Mouse (Mus musculus) hindbrain, embryonic 14.5 days (tissue): ENCODE data around the gene Cx3cl1. TPM values are rescaled to one million over a fixed set of nuclear protein-coding genes. Genes with fewer than 3 reads are reported as not detected.
A peak's percentile ranks its signal among the peaks of the same experiment; 100 is the strongest.

Experiments
- ATAC-seq: fragments of 200-750 bp; cut with Nextera tagmentation; 2 replicates; pipeline ENCODE4 v1.8.0; 2017; ENCODE audit warnings: moderate number of reproducible peaks, mild to moderate bottlenecking, moderate TSS enrichment, moderate library complexity; ENCODE audit not compliant: low FRiP score
- DNase-seq: peaks from one replicate; pipeline ENCODE4 v3.0.0-alpha.2; 2015; ENCODE audit warnings: low spot score
- H3K27ac ChIP-seq: fragments of 300-500 bp; sonication (generic); 2 replicates; pipeline ENCODE4 v1.5.1; 2014; ENCODE audit warnings: mild to moderate bottlenecking, moderate library complexity
- H3K27me3 ChIP-seq: fragments of 300-500 bp; sonication (generic); 2 replicates; pipeline ENCODE4 v1.6.1; 2014; ENCODE audit warnings: mild to moderate bottlenecking, low read length, mixed read lengths; ENCODE audit not compliant: control insufficient read depth, insufficient read depth
- H3K36me3 ChIP-seq: fragments of 300-500 bp; sonication (generic); replicated peaks from 2 replicates; pipeline ENCODE4 v1.6.1; 2014; ENCODE audit not compliant: control insufficient read depth, insufficient read depth
- H3K4me1 ChIP-seq: fragments of 300-500 bp; sonication (generic); replicated peaks from 2 replicates; pipeline ENCODE4 v1.6.1; 2014; ENCODE audit warnings: antibody characterized with exemption, low read length, mixed read lengths; ENCODE audit not compliant: control insufficient read depth, insufficient read depth
- H3K4me2 ChIP-seq: fragments of 300-500 bp; sonication (generic); replicated peaks from 2 replicates; pipeline ENCODE4 v1.6.1; 2014; ENCODE audit warnings: mild to moderate bottlenecking, moderate library complexity
- H3K4me3 ChIP-seq: fragments of 300-500 bp; sonication (generic); replicated peaks from 2 replicates; pipeline ENCODE4 v1.5.1; 2014; ENCODE audit warnings: mild to moderate bottlenecking, low read length
- H3K9ac ChIP-seq: fragments of 300-500 bp; sonication (generic); 2 replicates; pipeline ENCODE4 v1.6.1; 2014
- H3K9me3 ChIP-seq: fragments of 300-500 bp; sonication (generic); 2 replicates; pipeline ENCODE4 v1.6.1; 2016; ENCODE audit warnings: low read length; ENCODE audit not compliant: control insufficient read depth
- WGBS: fragments of 180-500 bp; shearing (Covaris S2); extraction: QIAGEN DNeasy Blood & Tissue Kit; methylation state at CpG from one replicate; pipeline ENCODE4 v1.1.7; 2014; 5-methylcytosine and 5-hydroxymethylcytosine counted together
- polyA plus RNA-seq: library from polyadenylated mRNA; unstranded; fragments of >200 nt; fragmentation: Nextera tagmentation; extraction: Ambion mirVana; gene quantifications from 2 replicates; pipeline ENCODE4 v1.2.1, GENCODE M21; 2014

The Cx3cl1 gene
- polyA plus RNA-seq = 32.6 and 42.0 TPM in 2 replicates

GRCm38 (mm10) chr8:94771941-94772670, at the start of gene Cx3cl1:
TSS of gene Cx3cl1 (plus strand) at chr8:94772009.
- no peaks in the 10 kb centered on the region for H3K27me3 ChIP-seq
- H3K36me3 ChIP-seq = no peaks in the 10 kb centered on the region
- H3K27ac ChIP-seq = peak within 1 kb of the TSS; percentile 29; the same call in 1 of the 2 replicates
- peak within 1 kb of the TSS; percentile 69 for H3K9ac ChIP-seq
- peak within 1 kb of the TSS; percentile 85 for H3K4me2 ChIP-seq
- H3K4me3 ChIP-seq = peak within 1 kb of the TSS; percentile 45
- ATAC-seq (peak; percentile 87), DNase-seq (peak; percentile 76)
- H3K9me3 ChIP-seq = no peaks in the 10 kb centered on the region
- H3K4me1 ChIP-seq = peaks cover 29% of the 10 kb centered on the region
- under 1% methylated on average over 38 of the region's 38 CpGs for WGBS

- no peak for ATAC-seq
These were observed 45.8 kb upstream of the Cx3cl1 start for GRCm38 (mm10) chr8:94725998-94726397.

GRCm38 (mm10) chr8:94729301-94729700, 42.5 kb upstream of the Cx3cl1 start:
- no peak overlapping the region for H3K9ac ChIP-seq
- no peak overlapping the region for H3K27ac ChIP-seq
- H3K36me3 ChIP-seq = no peaks in the 10 kb centered on the region
- H3K4me1 ChIP-seq = no peaks in the 10 kb centered on the region
- no peak overlapping the region for H3K4me2 ChIP-seq
- H3K4me3 ChIP-seq = no peak overlapping the region
- no peaks in the 10 kb centered on the region for H3K9me3 ChIP-seq
- 81% methylated on average over 4 of the region's 4 CpGs for WGBS
- DNase-seq (no peak), ATAC-seq (no peak)
- H3K27me3 ChIP-seq = no peaks in the 10 kb centered on the region

More at GRCm38 (mm10) chr8:94725998-94726397, 45.8 kb upstream of the Cx3cl1 start:
- H3K4me1 ChIP-seq = no peaks in the 10 kb centered on the region
- H3K27me3 ChIP-seq = no peaks in the 10 kb centered on the region
- H3K4me2 ChIP-seq = no peak overlapping the region
- no peaks in the 10 kb centered on the region for H3K9me3 ChIP-seq
- no peak overlapping the region for H3K9ac ChIP-seq
- H3K4me3 ChIP-seq = no peak overlapping the region
- no peak for DNase-seq
- 86% methylated on average over 5 of the region's 5 CpGs for WGBS
- H3K36me3 ChIP-seq = no peaks in the 10 kb centered on the region
- no peak overlapping the region for H3K27ac ChIP-seq

GRCm38 (mm10) chr8:94733821-94734465, 37.9 kb upstream of the Cx3cl1 start:
- Histone ChIP-seq H3K36me3 (no peaks in the 10 kb centered on the region), H3K4me3 (no peak overlapping the region), H3K27ac (no peak overlapping the region), H3K9ac (no peak overlapping the region), H3K4me1 (no peaks in the 10 kb centered on the region), H3K9me3 (no peaks in the 10 kb centered on the region), H3K4me2 (no peak overlapping the region), H3K27me3 (no peaks in the 10 kb centered on the region)
- WGBS = 69% methylated on average over 5 of the region's 5 CpGs
- ATAC-seq (no peak), DNase-seq (no peak)

- Histone ChIP-seq H3K27me3 (no peaks in the 10 kb centered on the region), H3K27ac (no peak overlapping the region), H3K9ac (no peak overlapping the region), H3K4me3 (no peak overlapping the region), H3K9me3 (no peaks in the 10 kb centered on the region), H3K4me1 (no peaks in the 10 kb centered on the region), H3K4me2 (no peak overlapping the region), H3K36me3 (no peaks in the 10 kb centered on the region)
- 74% methylated on average over 7 of the region's 7 CpGs for WGBS
- DNase-seq (no peak), ATAC-seq (no peak)
These were observed 37.0 kb upstream of the Cx3cl1 start for GRCm38 (mm10) chr8:94734735-94735350.

- H3K27me3 ChIP-seq = no peaks in the 10 kb centered on the region
- H3K27ac ChIP-seq = no peak overlapping the region
- 88% methylated on average over 5 of the region's 5 CpGs for WGBS
- no peak for ATAC-seq
- no peaks in the 10 kb centered on the region for H3K4me1 ChIP-seq
- DNase-seq = no peak
- no peaks in the 10 kb centered on the region for H3K9me3 ChIP-seq
- no peak overlapping the region for H3K4me3 ChIP-seq
- H3K9ac ChIP-seq = no peak overlapping the region
- H3K36me3 ChIP-seq = no peaks in the 10 kb centered on the region
- no peak overlapping the region for H3K4me2 ChIP-seq
These were observed 36.2 kb upstream of the Cx3cl1 start for GRCm38 (mm10) chr8:94735426-94736094.

GRCm38 (mm10) chr8:94739829-94740228, 32.0 kb upstream of the Cx3cl1 start:
- Histone ChIP-seq H3K27ac (no peak overlapping the region), H3K4me3 (no peak overlapping the region), H3K9me3 (no peaks in the 10 kb centered on the region), H3K36me3 (no peaks in the 10 kb centered on the region), H3K4me2 (no peak overlapping the region), H3K4me1 (no peaks in the 10 kb centered on the region), H3K27me3 (no peaks in the 10 kb centered on the region), H3K9ac (no peak overlapping the region)
- 87% methylated on average over 6 of the region's 6 CpGs for WGBS
- ATAC-seq = no peak
- no peak for DNase-seq

GRCm38 (mm10) chr8:94740591-94740990, 31.2 kb upstream of the Cx3cl1 start:
- Histone ChIP-seq H3K9me3 (no peaks in the 10 kb centered on the region), H3K4me1 (no peaks in the 10 kb centered on the region), H3K36me3 (no peaks in the 10 kb centered on the region), H3K4me3 (no peak overlapping the region), H3K4me2 (no peak overlapping the region), H3K27ac (no peak overlapping the region), H3K9ac (no peak overlapping the region), H3K27me3 (no peaks in the 10 kb centered on the region)
- DNase-seq (no peak), ATAC-seq (no peak)
- 92% methylated on average over 3 of the region's 3 CpGs for WGBS

- WGBS = 94% methylated on average over 4 of the region's 4 CpGs
- H3K4me3 ChIP-seq = no peak overlapping the region
- H3K4me2 ChIP-seq = no peak overlapping the region
- no peaks in the 10 kb centered on the region for H3K36me3 ChIP-seq
- H3K27me3 ChIP-seq = no peaks in the 10 kb centered on the region; the same call in 1 of the 2 replicates
- no peaks in the 10 kb centered on the region for H3K4me1 ChIP-seq
- DNase-seq (no peak), ATAC-seq (no peak)
- no peak overlapping the region for H3K9ac ChIP-seq
- no peak overlapping the region for H3K27ac ChIP-seq
- no peaks in the 10 kb centered on the region for H3K9me3 ChIP-seq
These were observed 30.1 kb upstream of the Cx3cl1 start for GRCm38 (mm10) chr8:94741726-94742125.
